Mouse (Mus musculus) heart, postnatal 0 days (tissue): ENCODE measurements around the gene Pik3ca.

Source experiments
- CTCF ChIP-seq: IDR thresholded peaks from 2 replicates; pipeline ENCODE4 v1.5.1; 2016; ENCODE audit warnings: antibody characterized with exemption, control low read depth, low read depth
- EP300 ChIP-seq: IDR thresholded peaks from 2 replicates; pipeline ENCODE4 v1.6.1; 2016; ENCODE audit warnings: antibody characterized with exemption, low read depth

GRCm38 (mm10) chr3:32490928-32491315, 93.5 kb downstream of the Pik3ca start:
- no peak for TF ChIP-seq CTCF
- no peak for TF ChIP-seq EP300
